Mouse (Mus musculus) intestine, embryonic 14.5 days (tissue): ENCODE data around the gene Grin3b. TPM values are rescaled to one million over a fixed set of nuclear protein-coding genes. Genes with fewer than 3 reads are reported as not detected.
"Not testable (repeated sequence)": the region's sequence is repeated elsewhere in the genome, so short reads cannot be mapped to it uniquely, and the experiment has no call there.

Source experiments
- ATAC-seq: fragments of 200-750 bp; cut with Nextera tagmentation; replicated peaks from 2 replicates; pipeline ENCODE4 v1.8.0; 2017; ENCODE audit warnings: low read depth, moderate number of reproducible peaks, moderate TSS enrichment, moderate library complexity; ENCODE audit not compliant: low FRiP score, low TSS enrichment
- DNase-seq: peaks from one replicate; pipeline ENCODE4 v3.0.0-alpha.2; 2018; ENCODE audit warnings: low spot score
- H3K27ac ChIP-seq: fragments of 300-500 bp; sonication (generic); 2 replicates; pipeline ENCODE4 v1.5.1; 2014; ENCODE audit warnings: low read depth, mild to moderate bottlenecking, control low read depth
- H3K27me3 ChIP-seq: fragments of 300-500 bp; sonication (generic); replicated peaks from 2 replicates; pipeline ENCODE4 v1.6.1; 2014; ENCODE audit warnings: low read length, control low read depth; ENCODE audit not compliant: control insufficient read depth, insufficient read depth
- H3K36me3 ChIP-seq: fragments of 300-500 bp; sonication (generic); 2 replicates; pipeline ENCODE4 v1.6.1; 2014; ENCODE audit warnings: low read length, control low read depth; ENCODE audit not compliant: control insufficient read depth, insufficient read depth
- H3K4me1 ChIP-seq: fragments of 300-500 bp; sonication (generic); replicated peaks from 2 replicates; pipeline ENCODE4 v1.6.1; 2014; ENCODE audit warnings: low read length, control low read depth, mixed read lengths; ENCODE audit not compliant: control insufficient read depth, insufficient read depth
- H3K4me2 ChIP-seq: fragments of 300-500 bp; sonication (generic); 2 replicates; pipeline ENCODE4 v1.6.1; 2014; ENCODE audit warnings: low read length
- H3K4me3 ChIP-seq: fragments of 300-500 bp; sonication (generic); 2 replicates; pipeline ENCODE4 v1.5.1; 2014; ENCODE audit warnings: low read depth, low read length, control low read depth, mixed read lengths
- H3K9ac ChIP-seq: fragments of 300-500 bp; sonication (generic); 2 replicates; pipeline ENCODE4 v1.6.1; 2014; ENCODE audit warnings: mild to moderate bottlenecking, low read length
- H3K9me3 ChIP-seq: fragments of 300-500 bp; sonication (generic); 2 replicates; pipeline ENCODE4 v1.6.1; 2016; ENCODE audit warnings: low read length, control low read depth; ENCODE audit not compliant: control insufficient read depth
- WGBS: fragments of 180-500 bp; shearing (Covaris S2); extraction: QIAGEN DNeasy Blood & Tissue Kit; methylation state at CpG from one replicate; pipeline ENCODE4 v1.1.7; 2014; 5-methylcytosine and 5-hydroxymethylcytosine counted together
- polyA plus RNA-seq: library from polyadenylated mRNA; unstranded; fragments of >200 nt; fragmentation: Nextera tagmentation; extraction: Ambion mirVana; gene quantifications from 2 replicates; pipeline ENCODE4 v1.2.1, GENCODE M21; 2014

The Grin3b gene
- polyA plus RNA-seq, 1 experiment from 2014 or later, result 0.28 TPM

GRCm38 (mm10) chr10:79958140-79958816 is 12.2 kb upstream of the Grin3b start:
- 8% methylated on average over 21 of the region's 21 CpGs for WGBS
- ATAC-seq (no peak), DNase-seq (peak; percentile 85)
- H3K9ac ChIP-seq, result no peak overlapping the region
- no peak overlapping the region for H3K4me3 ChIP-seq
- 0 out of 2 replicates have a peak overlapping the region, but pooled peaks have one; percentile 25 for H3K4me2 ChIP-seq
- peaks cover 16% of the 10 kb centered on the region for H3K36me3 ChIP-seq
- H3K27ac ChIP-seq, result no peak overlapping the region
- H3K9me3 ChIP-seq, result no peaks in the 10 kb centered on the region
- H3K4me1 ChIP-seq, result peaks cover 6% of the 10 kb centered on the region
- H3K27me3 ChIP-seq, result no peaks in the 10 kb centered on the region

- H3K4me3 ChIP-seq, H3K9ac ChIP-seq, H3K4me1 ChIP-seq, H3K27ac ChIP-seq, H3K9me3 ChIP-seq, DNase-seq, H3K27me3 ChIP-seq: not testable (repeated sequence)
- 34% methylated on average over 10 of the region's 10 CpGs for WGBS
- 0 out of 2 replicates have a peak, but pooled peaks have one; percentile 34 for ATAC-seq
- Histone ChIP-seq H3K4me2 (peak overlapping the region; percentile 53; the same call in 1 of the 2 replicates), H3K36me3 (peaks cover 23% of the 10 kb centered on the region)
These were observed 11.1 kb upstream of the Grin3b start for GRCm38 (mm10) chr10:79959412-79959811.

DNA sequence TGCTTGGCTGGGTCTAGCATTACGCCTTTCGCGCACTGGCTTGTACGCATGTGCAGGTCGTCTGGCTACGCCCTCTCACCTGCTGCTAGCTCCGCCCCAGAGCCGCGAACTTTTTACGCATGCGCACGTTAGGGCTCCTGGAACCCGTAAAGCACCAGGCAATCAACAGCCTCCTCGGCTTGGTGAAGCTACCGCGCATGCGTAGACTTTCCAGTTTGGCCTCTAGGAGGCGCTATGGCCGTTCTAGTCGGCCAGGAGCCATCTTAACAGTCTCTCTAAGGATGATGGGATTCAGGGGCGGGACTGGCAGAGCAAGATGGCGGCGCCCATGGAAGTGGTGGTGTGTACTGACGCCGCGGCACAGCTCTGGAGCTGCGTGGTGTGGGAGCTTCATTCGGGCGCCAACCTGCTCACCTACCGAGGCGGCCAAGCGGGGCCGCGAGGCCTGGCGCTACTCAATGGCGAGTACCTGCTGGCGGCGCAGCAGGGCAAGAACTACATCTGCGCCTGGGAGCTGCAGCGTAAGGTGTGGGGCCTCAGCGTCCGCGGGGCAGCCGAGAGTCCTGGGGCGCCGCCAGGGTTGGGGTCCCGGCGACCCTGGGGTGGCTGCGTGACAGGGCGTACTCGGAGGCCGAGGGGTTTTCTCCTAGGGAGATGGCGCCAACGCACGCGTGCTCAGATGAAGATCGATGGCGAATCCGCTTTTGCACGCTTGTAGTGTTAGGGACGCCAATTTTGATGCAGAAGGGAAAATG is 10.5 kb upstream of the Grin3b start, which contains the start of gene Wdr18:
Wdr18 (plus strand) TSS at position 306 of the 755 bp plus-strand sequence.
- no peaks in the 10 kb centered on the region for H3K9me3 ChIP-seq
- peak within 1 kb of the TSS; percentile 53 for H3K4me2 ChIP-seq
- WGBS, result under 1% methylated on average over 60 of the region's 61 CpGs
- ATAC-seq (peak; percentile 93), DNase-seq (peak; percentile 100)
- peaks cover 6% of the 10 kb centered on the region for H3K4me1 ChIP-seq
- peak within 1 kb of the TSS; percentile 99 for H3K4me3 ChIP-seq
- H3K27me3 ChIP-seq, result no peaks in the 10 kb centered on the region
- peak within 1 kb of the TSS; percentile 62 for H3K27ac ChIP-seq
- peaks cover 29% of the 10 kb centered on the region for H3K36me3 ChIP-seq
- peak within 1 kb of the TSS; percentile 78 for H3K9ac ChIP-seq

DNA sequence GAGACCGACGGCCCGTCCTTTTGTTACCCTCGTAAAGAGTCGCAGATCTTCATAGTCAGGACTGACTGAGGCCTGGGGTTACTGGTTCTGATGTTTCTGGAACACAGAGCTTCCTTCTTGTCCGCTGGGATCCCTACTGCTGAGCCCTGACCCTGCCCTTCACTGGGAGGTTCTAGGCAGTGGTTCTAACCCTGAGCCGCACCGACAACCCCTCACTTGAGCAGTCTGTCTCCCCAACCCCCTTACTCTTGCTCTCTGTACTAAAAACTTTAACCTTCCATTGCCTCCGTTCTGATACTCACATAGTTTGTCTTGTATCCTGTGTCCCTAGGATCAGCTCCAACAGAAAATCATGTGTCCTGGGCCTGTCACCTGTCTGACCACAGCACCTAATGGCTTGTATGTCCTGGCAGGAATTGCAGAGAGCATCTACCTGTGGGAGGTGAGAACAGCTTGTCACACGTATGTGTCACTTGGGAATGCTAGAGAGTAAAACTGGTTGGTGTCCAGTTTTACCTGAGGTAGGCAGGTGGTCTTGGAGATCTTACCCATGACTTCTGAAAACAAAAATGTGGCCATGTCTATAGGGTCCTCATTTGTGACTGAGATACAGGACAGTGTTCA is 9.7 kb upstream of the Grin3b start:
- no peak for ATAC-seq
- H3K27ac ChIP-seq, result no peak overlapping the region
- peaks cover 36% of the 10 kb centered on the region for H3K36me3 ChIP-seq
- H3K4me3 ChIP-seq, result peak overlapping the region; percentile 99
- no peaks in the 10 kb centered on the region for H3K9me3 ChIP-seq
- H3K27me3 ChIP-seq, result no peaks in the 10 kb centered on the region
- no peak for DNase-seq
- H3K4me1 ChIP-seq, result peaks cover 6% of the 10 kb centered on the region
- peak overlapping the region; percentile 78 for H3K9ac ChIP-seq
- WGBS, result 11% methylated on average over 10 of the region's 10 CpGs
- peak overlapping the region; percentile 53 for H3K4me2 ChIP-seq

GRCm38 (mm10) chr10:79964727-79965126 is 5.8 kb upstream of the Grin3b start:
- peaks cover 6% of the 10 kb centered on the region for H3K4me1 ChIP-seq
- 93% methylated on average over 7 of the region's 7 CpGs for WGBS

GRCm38 (mm10) chr10:79965325-79965724 is 5.2 kb upstream of the Grin3b start:
- ATAC-seq, result no peak
- H3K36me3 ChIP-seq, result peaks cover 59% of the 10 kb centered on the region
- peaks cover 6% of the 10 kb centered on the region for H3K4me1 ChIP-seq
- no peak overlapping the region for H3K4me3 ChIP-seq
- no peak overlapping the region for H3K9ac ChIP-seq
- no peak overlapping the region for H3K27ac ChIP-seq
- peaks cover 8% of the 10 kb centered on the region; the same call in 1 of the 2 replicates for H3K27me3 ChIP-seq
- 91% methylated on average over 5 of the region's 5 CpGs for WGBS
- DNase-seq, result no peak
- H3K9me3 ChIP-seq, result no peaks in the 10 kb centered on the region
- H3K4me2 ChIP-seq, result no peak overlapping the region

More at GRCm38 (mm10) chr10:79964727-79965126, 5.8 kb upstream of the Grin3b start:
- Histone ChIP-seq H3K4me3 (no peak overlapping the region), H3K4me2 (no peak overlapping the region), H3K9me3 (no peaks in the 10 kb centered on the region), H3K9ac (no peak overlapping the region), H3K27me3 (0 out of 2 replicates have a peak, but pooled peaks cover 3% of the 10 kb centered on the region), H3K36me3 (peaks cover 59% of the 10 kb centered on the region), H3K27ac (no peak overlapping the region)
- DNase-seq, result no peak
- no peak for ATAC-seq

- Histone ChIP-seq H3K9ac (no peak overlapping the region), H3K4me1 (no peaks in the 10 kb centered on the region; the same call in none of the 2 replicates), H3K4me2 (no peak overlapping the region), H3K4me3 (no peak overlapping the region), H3K36me3 (peaks cover 59% of the 10 kb centered on the region), H3K27me3 (peaks cover 19% of the 10 kb centered on the region), H3K27ac (no peak overlapping the region), H3K9me3 (no peaks in the 10 kb centered on the region)
- DNase-seq (no peak), ATAC-seq (no peak)
- 88% methylated on average over 5 of the region's 5 CpGs for WGBS
These were observed 3.6 kb upstream of the Grin3b start for GRCm38 (mm10) chr10:79966886-79967400.

GRCm38 (mm10) chr10:79968181-79968580 is 2.3 kb upstream of the Grin3b start:
- Histone ChIP-seq H3K27ac (no peak overlapping the region), H3K4me2 (no peak overlapping the region), H3K4me1 (no peaks in the 10 kb centered on the region; the same call in none of the 2 replicates), H3K9ac (no peak overlapping the region), H3K36me3 (peaks cover 49% of the 10 kb centered on the region), H3K9me3 (no peaks in the 10 kb centered on the region), H3K4me3 (no peak overlapping the region), H3K27me3 (peaks cover 22% of the 10 kb centered on the region)
- 71% methylated on average over 1 of the region's 1 CpGs for whole genome bisulfite sequencing
- ATAC-seq, result no peak
- DNase-seq, result no peak
